Mouse (Mus musculus): ENCODE data around the gene Eif2b3.

The Eif2b3 gene

GRCm38 (mm10) chr4:117017738-117018137 lies 1.5 kb upstream of the Eif2b3 start:
- DNase-seq: no peak

DNA sequence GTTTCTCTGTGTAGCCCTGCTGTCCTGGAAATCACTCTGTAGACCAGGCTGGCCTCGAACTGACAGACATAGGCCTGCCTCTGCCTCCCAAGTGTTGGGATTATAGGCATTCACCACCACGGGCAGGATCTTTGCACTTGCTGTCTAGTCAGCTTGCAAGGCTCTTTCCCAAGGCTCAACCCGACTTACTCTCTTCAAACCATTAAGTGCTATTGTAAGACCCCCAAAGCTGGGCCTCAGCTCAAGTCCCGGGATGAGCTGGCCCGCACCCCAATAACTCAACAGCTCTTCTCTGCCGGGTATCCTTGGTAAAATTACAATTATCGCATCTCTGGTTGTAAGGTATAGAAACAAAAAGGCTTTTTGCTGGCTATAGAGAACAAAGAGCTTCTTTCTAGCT lies 875 bp upstream of the Eif2b3 start:
- no peak for DNase-seq

DNA sequence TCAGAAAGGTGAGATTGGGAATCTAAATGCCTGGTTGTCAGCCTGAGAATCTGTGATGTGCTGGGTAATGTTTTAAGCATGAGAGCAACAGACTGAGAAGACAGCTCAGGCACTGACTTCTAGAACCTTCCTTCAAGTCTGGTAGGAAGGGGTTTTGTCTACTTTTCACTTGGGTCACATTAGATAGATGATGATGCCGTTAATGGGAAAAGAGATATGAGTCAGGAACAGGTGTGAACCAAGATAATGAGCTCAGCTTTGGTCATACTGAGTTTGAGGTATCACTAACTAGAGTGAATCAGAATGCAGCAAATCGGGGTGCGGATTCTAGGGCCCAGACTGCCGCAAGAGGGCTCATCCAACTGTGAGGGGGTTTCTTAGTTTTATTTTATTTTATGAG lies 4.3 kb downstream of the Eif2b3 start:
- DNase-seq: no peak

- DNase-seq: peak; percentile 25
Measured at GRCm38 (mm10) chr4:117031105-117031504, 11.9 kb downstream of the Eif2b3 start.

- DNase-seq: peak; percentile 73
Measured at GRCm38 (mm10) chr4:117039925-117040687, 20.9 kb downstream of the Eif2b3 start.

DNA sequence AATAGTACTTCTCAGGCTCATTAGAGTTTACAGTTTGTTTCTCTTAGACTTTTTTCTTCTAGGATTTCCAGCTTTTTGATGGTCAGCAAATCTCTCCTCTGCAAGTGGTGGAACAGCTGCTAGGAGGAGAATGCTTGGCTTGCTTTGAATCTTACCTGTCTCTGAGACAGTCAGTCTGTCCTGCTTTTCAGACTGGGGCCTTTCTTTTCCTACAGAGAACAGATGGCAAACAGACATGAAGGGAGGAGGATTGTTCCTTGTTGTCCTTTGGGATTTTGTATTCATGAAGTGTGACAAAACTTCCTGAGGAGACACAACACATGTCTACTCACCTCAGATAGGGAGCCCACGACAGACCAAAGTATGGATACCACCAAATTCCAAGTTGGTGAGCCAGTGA lies 21.6 kb downstream of the Eif2b3 start:
- no peak for DNase-seq

GRCm38 (mm10) chr4:117041283-117041721 lies 22.1 kb downstream of the Eif2b3 start:
- peak; percentile 94 for DNase-seq

GRCm38 (mm10) chr4:117048836-117049235 lies 29.6 kb downstream of the Eif2b3 start:
- DNase-seq: peak; percentile 57

GRCm38 (mm10) chr4:117049485-117049884 lies 30.3 kb downstream of the Eif2b3 start:
- peak; percentile 15 for DNase-seq

GRCm38 (mm10) chr4:117052626-117053025 lies 33.4 kb downstream of the Eif2b3 start:
- no peak for DNase-seq

DNA sequence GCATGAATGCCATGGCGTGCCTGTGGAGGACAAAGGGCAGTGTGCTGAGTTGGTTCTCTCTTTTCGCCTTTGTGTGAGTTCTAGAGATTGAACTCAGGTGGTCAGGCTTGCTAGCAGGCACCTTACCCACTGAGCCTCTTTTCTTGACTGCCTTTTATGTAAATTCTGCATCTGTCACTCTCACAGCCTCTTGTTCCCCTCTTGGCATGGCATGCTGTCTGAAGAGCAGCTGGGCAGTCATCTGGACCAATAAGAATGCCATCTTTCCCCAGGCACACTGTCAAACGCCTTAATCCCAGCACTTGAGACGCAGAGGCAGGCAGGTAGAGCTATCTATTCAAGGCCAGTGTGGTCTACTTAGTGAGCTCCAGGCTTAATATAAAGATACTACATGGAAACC lies 34.8 kb downstream of the Eif2b3 start:
- no peak for DNase-seq

DNA sequence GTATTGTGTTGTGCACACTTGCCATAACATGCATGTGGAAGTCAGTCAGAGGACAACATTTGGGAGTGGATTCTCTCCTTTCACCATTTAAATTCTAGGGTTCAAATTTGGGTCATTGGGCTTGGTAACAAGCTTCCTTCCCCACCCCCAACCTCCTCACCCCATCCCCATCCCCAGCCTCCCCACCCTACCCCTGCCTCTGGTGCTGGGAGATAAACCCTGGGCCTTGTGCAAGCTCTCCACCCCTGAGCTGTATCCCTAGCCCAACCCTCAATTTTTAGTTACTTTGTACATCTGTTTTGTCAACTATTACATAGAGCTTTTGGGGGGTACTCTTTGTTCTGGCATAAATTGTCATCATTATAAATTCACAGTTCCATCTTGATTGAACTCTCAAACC lies 36.9 kb downstream of the Eif2b3 start:
- no peak for DNase-seq

- no peak for DNase-seq
Measured at GRCm38 (mm10) chr4:117056514-117056913, 37.3 kb downstream of the Eif2b3 start.

DNA sequence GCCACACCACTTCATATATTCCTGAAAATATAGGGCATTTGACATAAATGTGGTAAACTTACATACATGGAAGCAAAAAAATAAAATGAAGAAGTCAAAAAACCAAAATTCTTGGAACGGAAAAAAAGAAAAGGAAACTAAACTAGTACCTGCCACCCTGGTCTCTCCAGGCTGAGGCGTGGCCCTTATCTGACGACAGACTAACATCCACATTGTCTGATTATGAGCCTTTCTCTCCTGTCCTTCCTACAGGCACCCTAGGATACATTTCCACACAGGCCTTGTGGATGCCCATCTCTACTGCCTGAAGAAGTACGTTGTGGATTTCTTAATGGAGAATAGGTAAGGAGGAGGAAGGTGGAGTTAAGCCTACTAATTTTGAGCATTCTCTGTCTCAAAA lies 39.3 kb downstream of the Eif2b3 start:
- DNase-seq: no peak

GRCm38 (mm10) chr4:117062700-117063390 lies 43.6 kb downstream of the Eif2b3 start:
- no peak for DNase-seq

DNA sequence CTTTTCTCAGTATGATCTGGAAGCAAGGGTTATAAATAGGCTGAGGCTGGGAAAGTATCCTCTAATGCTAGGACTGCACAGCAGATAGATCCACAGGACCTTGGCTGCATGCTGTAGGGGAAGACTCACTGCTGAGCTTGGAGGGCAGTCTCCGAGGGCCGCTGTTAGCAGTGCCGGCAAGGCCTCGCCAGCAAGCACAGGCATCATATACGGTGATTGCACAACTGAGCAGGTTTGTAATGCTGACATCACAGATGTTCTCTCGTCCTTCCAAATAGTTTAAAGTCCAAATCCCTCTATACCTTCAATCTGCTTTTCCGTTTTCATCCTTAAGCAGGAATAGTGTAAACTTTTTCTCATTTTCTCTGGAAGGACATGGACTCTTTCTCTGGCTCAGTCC lies 48.8 kb downstream of the Eif2b3 start:
- DNase-seq: no peak

DNA sequence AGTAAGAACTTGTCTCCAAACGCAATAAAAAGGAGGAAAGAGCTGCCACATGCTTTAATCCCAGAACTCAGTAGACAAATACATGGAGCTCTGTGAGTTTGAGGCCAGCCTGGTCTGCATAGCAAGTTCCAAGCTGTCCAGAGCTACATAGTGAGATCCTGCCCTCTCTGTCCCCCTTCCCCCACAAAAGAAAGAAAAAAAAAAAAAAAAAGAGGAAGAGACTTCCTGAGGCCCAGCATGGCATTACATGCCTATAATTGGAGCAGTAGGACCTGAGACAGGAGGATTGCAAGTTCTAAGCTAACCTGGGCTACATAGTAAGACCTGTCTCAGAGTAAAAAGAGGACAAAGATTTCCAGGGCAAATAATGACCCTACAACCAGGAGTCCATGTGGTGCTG lies 50.4 kb downstream of the Eif2b3 start:
- no peak for DNase-seq

- DNase-seq: no peak
Measured at GRCm38 (mm10) chr4:117070624-117071023, 51.4 kb downstream of the Eif2b3 start.

GRCm38 (mm10) chr4:117071183-117071582 lies 52.0 kb downstream of the Eif2b3 start:
- DNase-seq: no peak

GRCm38 (mm10) chr4:117087948-117088640 lies 68.9 kb downstream of the Eif2b3 start:
- DNase-seq: no peak

DNA sequence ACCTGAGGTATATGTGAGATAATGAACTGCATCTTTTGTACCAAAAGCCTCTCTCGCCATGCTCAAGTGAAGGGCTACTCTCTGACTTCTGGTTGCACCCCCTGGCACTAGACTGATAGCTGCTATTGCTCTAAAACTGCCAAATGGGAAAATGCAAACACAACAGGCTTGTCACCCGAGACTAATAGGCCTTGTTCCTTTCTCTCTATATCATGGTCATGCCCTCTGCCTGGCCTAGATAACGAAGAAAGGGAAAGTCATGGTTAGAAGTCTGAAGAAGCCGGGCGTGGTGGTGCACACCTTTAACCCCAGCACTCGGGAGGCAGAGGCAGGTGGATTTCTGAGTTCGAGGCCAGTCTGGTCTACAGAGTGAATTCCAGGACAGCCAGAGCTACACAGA lies 71.4 kb downstream of the Eif2b3 start:
- no peak for DNase-seq

- DNase-seq: no peak
Measured at GRCm38 (mm10) chr4:117094626-117095361, 75.6 kb downstream of the Eif2b3 start.

Data from lung, postnatal 36 days (tissue).